Mouse (Mus musculus) CD4-positive naive resting alpha-beta T cell, adult 57 days (primary cell): ENCODE data around the gene Pcbp1. TPM values are rescaled to one million over a fixed set of nuclear protein-coding genes. Genes with fewer than 3 reads are reported as not detected.

Experiments used
- total RNA-seq: library from RNA; stranded (reverse); gene quantifications from one replicate; pipeline ENCODE4 v1.2.4, GENCODE M21; 2023

Pcbp1 gene
- 239 TPM for total RNA-seq

GRCm38 (mm10) chr6:86526032-86526960 is at the start of gene Pcbp1:
Gene Pcbp1, minus strand, starts transcription at chr6:86526321.

Other genes with a start within 250 kb of the Pcbp1 start
- gene Fam136a, start 160.7 kb downstream of the Pcbp1 start, total RNA-seq = 14.2 TPM
- 217 TPM for gene Snrpg, start 155.0 kb downstream of the Pcbp1 start, total RNA-seq
- 8.6 TPM for gene Pcyox1, start 129.2 kb downstream of the Pcbp1 start, total RNA-seq
- 68.8 TPM for gene Tia1, start 122.1 kb downstream of the Pcbp1 start, total RNA-seq
- 4.8 TPM for gene Gm44790, start 99.7 kb downstream of the Pcbp1 start, total RNA-seq
- gene C87436, start 87.9 kb downstream of the Pcbp1 start, total RNA-seq = 41.8 TPM
- 1.0 TPM for gene Asprv1, start 101.8 kb upstream of the Pcbp1 start, total RNA-seq
- gene Mxd1, start 142.8 kb upstream of the Pcbp1 start, total RNA-seq = 56.9 TPM
- 40.2 TPM for gene Snrnp27, start 158.2 kb upstream of the Pcbp1 start, total RNA-seq
- gene Gmcl1, start 207.1 kb upstream of the Pcbp1 start, total RNA-seq = 32.1 TPM